Mouse (Mus musculus) cerebellum, adult 11-12 months (tissue): ENCODE measurements at regions not wholly inside any gene's neighbourhood (a gene's known extent, or its start where the extent isn't known, plus 50 kb on each side); places are given as distances from the start of the nearest gene placed in this dataset.

Source experiments
- DNase-seq: peaks from one replicate; pipeline ENCODE4 v3.0.0; 2022

DNA sequence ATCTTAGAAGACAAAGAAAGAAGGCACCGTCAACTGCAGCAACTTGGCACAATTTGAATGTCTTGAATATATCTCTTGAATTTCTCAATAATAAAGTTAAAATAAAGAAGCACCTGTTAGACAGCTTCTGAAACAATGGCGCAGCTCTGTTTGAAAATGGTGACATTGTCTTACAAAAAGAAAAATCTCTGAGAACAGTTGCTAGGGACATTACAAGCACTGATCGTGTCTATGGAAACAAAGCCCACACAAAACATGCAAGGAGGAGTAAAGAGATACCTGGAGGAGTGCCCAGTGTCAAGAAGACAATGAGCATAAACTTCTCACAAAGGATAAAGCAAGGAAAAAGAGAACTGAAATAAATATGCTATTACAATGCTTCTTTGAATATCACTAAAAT lies 841.2 kb upstream of the Adgrl3 start:
- no peak for DNase-seq

DNA sequence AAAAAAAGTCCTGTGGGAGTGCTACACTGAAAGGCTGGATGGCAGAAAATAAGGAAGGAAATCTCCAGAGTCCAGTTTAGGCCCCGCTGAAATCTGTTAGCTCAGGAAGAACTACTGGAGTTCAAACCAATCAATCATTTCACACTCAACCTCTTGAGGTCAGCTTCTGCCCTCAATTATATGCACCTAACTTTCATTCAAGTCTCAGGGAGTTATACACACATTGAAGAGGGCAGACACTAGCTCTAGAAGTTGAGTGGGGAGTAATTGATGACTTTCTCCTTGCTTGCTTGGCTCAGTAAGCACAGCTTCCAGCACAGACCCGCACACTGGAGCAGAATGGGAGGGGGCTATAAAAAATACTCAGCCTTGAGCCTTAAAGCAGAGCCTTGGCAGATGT lies 839.7 kb upstream of the Adgrl3 start:
- DNase-seq = no peak

DNA sequence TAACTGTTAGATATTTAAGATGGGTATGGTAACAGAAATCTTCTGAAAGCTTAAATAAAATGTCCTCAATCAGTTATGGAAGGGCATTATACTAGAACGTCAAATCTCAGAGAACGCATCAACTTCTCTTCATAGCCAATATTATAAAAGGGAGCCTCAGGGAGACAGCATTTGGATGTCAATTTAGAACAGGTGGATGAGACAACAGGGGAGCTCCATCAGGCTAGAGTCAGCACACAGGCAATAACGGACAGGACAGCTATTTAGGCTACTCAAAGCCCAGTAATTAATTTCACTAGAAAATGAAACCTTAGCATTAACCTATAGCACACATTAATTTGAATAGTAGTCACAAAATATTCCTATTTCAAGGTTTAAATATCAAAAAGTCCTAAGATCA lies 827.5 kb upstream of the Adgrl3 start:
- DNase-seq = peak; percentile 15

DNA sequence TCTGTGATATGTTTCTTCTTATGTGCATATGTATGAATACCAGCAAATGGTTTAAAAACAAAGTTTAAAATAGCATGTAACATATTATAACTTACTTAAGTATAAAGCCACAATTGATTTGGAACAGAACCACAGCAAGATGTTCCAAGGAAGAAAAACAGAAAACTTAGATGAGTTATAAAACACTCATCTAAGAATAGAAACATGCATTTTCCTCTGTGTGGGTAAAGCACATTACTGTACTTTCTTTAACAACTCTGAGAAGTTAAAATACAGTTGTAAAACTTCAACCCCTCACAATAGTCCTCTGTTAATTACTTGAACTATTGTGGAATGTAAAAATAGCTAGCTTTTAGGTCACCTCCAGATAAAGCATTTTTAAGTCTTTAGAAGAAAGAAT lies 820.3 kb upstream of the Adgrl3 start:
- no peak for DNase-seq

DNA sequence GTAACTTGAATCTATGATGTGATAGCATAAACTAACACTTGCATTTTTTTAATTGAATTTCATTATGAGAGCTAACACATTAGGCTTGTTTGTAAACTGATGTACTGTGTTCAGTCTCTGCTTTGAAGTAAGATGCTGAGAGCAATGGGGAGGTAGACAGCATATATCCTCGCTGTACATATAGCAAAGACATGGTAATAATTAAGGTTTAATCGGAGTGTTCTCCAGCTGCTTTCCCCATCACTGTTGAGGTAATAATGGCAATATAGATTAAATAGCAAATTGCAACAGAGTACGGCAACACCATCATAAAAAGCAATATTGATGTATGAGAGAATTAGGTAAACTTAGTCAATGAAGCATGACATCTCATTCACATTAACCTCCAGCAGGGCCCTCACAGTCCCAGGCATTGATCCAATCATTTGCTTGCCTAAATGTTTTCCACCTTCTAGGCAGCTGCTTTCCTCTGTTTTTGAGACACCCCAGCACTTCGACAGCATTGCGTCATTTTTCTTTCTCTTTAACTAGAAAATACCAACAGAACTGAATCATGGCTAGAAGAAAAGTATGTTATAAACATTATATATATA lies 771.3 kb upstream of the Adgrl3 start:
- DNase-seq = no peak

DNA sequence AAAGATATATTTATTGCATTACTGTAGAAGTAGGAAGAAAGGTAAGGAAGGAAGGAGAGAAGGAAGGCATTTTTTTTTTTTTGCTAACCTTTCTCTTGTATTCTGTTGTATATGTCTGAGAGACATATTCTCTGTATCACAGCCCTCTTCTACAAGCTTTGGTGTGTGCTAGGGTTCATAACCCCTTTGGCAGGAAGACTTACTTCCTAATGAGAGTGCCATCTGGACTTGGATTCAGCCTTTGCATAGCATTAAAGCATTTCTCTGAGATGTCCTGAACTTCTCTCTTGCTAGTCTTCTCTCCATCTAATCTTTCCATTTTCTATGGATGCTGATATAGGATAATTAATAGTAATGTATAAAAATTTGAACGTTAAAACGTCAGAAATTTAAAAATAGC lies 768.0 kb upstream of the Adgrl3 start:
- DNase-seq = no peak

DNA sequence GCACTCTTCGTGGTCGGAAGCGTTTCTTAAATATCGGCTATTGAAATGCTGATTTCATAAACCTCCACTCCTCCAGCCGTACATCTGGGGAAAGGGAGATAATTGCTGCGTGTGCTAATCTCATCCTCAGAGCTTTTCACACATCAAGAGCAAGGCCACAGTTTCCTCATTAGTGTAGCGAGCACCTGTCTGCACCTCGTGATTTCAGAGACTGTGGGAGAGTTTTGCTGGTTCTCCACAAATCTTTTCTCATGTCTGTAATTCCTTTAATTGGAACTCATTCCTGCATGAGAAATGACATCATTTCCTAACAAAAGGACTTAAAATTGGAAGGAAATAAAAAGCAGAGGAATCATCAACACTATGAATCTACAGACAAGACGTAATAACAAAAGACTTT lies 764.9 kb upstream of the Adgrl3 start:
- no peak for DNase-seq

DNA sequence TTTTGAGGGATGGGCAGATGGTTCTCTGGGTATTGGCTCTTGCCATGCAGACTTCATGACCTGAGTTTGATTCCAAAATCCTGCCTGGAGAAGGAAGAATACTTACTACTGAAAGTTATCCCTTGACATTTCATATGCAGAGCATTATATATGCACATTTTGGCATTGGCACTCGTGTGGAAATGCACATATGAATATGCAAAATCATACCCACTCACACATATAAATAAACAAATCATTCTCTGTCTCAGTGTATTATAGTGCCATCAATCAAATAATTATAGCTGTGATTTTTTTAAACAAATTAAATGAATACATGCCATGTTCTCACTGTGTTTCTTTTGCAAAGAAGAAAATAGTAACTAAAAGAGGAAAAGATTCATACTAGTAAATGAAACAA lies 745.3 kb upstream of the Adgrl3 start:
- DNase-seq = no peak

DNA sequence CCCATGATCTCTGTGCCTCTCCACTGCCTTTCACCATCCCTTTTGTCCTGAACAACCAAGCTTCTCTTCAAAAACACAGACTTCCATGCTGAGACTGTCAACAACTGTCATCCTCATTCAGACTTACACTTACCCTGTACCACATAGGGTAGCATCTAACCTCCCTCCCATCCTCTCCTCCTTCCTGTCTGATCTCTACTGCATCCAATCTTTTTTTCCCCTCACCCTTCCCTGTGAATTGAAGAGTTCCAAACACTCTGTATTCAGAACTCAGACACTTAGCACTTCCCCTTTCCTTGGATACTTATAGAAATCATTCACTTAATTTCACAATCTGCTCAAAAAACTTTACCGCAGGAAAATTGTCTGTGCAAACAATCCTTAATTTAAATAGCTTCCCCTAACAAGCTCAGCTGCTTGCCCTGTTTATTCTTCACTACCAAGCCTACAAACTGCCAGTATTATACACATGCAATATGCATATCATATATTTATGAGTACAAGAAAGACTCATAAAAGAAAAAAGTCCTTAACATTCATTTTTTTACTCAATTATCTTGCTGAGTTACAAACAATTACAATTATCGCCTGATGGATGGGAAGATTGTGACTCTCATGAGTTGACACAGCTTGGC lies 744.6 kb upstream of the Adgrl3 start:
- DNase-seq = no peak
